Mouse (Mus musculus) adrenal gland, adult 8-10 months (tissue): ENCODE data around the gene Ctdnep1. TPM values are rescaled to one million over a fixed set of nuclear protein-coding genes. Genes with fewer than 3 reads are reported as not detected.
"Not testable (repeated sequence)": the region's sequence is repeated elsewhere in the genome, so short reads cannot be mapped to it uniquely, and the experiment has no call there.

Experiments
- DNase-seq: peaks from one replicate; pipeline ENCODE4 v3.0.0; 2022
- total RNA-seq, 4 experiments: library from RNA; stranded (reverse); gene quantifications; 2 replicates each; pipeline ENCODE4 v1.2.4; 2022

The Ctdnep1 gene
- total RNA-seq, 4 experiments from 2014 or later: 109 to 125 (median 120) TPM

GRCm38 (mm10) chr11:70012931-70013330, 32.0 kb downstream of the Ctdnep1 start:
- no peak for DNase-seq

- no peak for DNase-seq
Observed at GRCm38 (mm10) chr11:70013408-70013807, 32.5 kb downstream of the Ctdnep1 start.

- no peak for DNase-seq
Observed at GRCm38 (mm10) chr11:70014051-70014450, 33.1 kb downstream of the Ctdnep1 start.

- peak; percentile 90 for DNase-seq
Observed at GRCm38 (mm10) chr11:70014880-70015558, 34.1 kb downstream of the Ctdnep1 start, which contains the start of gene Acadvl. Gene Acadvl, minus strand, starts transcription at chr11:70015411.

- no peak for DNase-seq
Observed at GRCm38 (mm10) chr11:70015677-70016076, 34.7 kb downstream of the Ctdnep1 start.

- not testable (repeated sequence) for DNase-seq
Observed at GRCm38 (mm10) chr11:70016177-70016576, 35.2 kb downstream of the Ctdnep1 start.

GRCm38 (mm10) chr11:70016669-70017068, 35.7 kb downstream of the Ctdnep1 start, which contains the start of gene Dlg4:
Gene Dlg4, plus strand, starts transcription at chr11:70016942.
- no peak for DNase-seq

GRCm38 (mm10) chr11:70017199-70017767, 36.3 kb downstream of the Ctdnep1 start:
- DNase-seq: no peak

GRCm38 (mm10) chr11:70018131-70018990, 37.4 kb downstream of the Ctdnep1 start:
- no peak for DNase-seq

- DNase-seq: no peak
Observed at GRCm38 (mm10) chr11:70019495-70020021, 38.6 kb downstream of the Ctdnep1 start.

GRCm38 (mm10) chr11:70020022-70020631, 39.2 kb downstream of the Ctdnep1 start:
- DNase-seq: no peak

GRCm38 (mm10) chr11:70020731-70021263, 39.8 kb downstream of the Ctdnep1 start:
- DNase-seq: peak; percentile 73

- peak; percentile 97 for DNase-seq
Observed at GRCm38 (mm10) chr11:70021264-70022132, 40.5 kb downstream of the Ctdnep1 start.

GRCm38 (mm10) chr11:70023481-70024150, 42.7 kb downstream of the Ctdnep1 start:
- DNase-seq: no peak

GRCm38 (mm10) chr11:70024151-70024514, 43.2 kb downstream of the Ctdnep1 start:
- DNase-seq: no peak

GRCm38 (mm10) chr11:70026689-70027088, 45.7 kb downstream of the Ctdnep1 start:
- DNase-seq: no peak

- no peak for DNase-seq
Observed at GRCm38 (mm10) chr11:70027397-70027796, 46.4 kb downstream of the Ctdnep1 start.

GRCm38 (mm10) chr11:70028401-70029129, 47.6 kb downstream of the Ctdnep1 start:
- DNase-seq: no peak

- no peak for DNase-seq
Observed at GRCm38 (mm10) chr11:70029130-70029801, 48.3 kb downstream of the Ctdnep1 start.
